ENCODE assay signal across 21 mouse cellular contexts in genomic region chr5:11416691-11417090, GRCm38 (mm10). TPM values are rescaled to one million over a fixed set of nuclear protein-coding genes. Genes with fewer than 3 reads are reported as not detected.
DNase-seq lines count a peak whose midpoint lies in the region; TF ChIP-seq lines count a peak whose summit lies in the region.
"Not testable (repeated sequence)": the region's sequence is repeated elsewhere in the genome, so short reads cannot be mapped to it uniquely, and the experiment has no call there.
"Had no signal": no experiment of that assay in that cellular context is flagged by ENCODE, and none has a peak within 500 bp of the region (broad histone marks: within the 10 kb centered on the region; RNA-seq: fewer than 3 reads in every experiment).

No protein-coding gene starts in this region.

- dilution Hi-C loops in CH12.LX (cut with MboI; ENCODE audit: extremely low pct_ligation_motif_present, extremely low pct_unique_long_range_greater_than_20kb, low sequenced_read_pairs) = not testable (repeated sequence)

- not testable (repeated sequence) for H3K27ac ChIP-seq in CH12.LX (ENCODE audit: insufficient read depth, low read depth); testis, adult 2 months (ENCODE audit: control insufficient read depth, insufficient read depth, low read depth, low read length)

- not testable (repeated sequence) for H3K4me3 ChIP-seq in CH12.LX (replicated peaks in 1 of 3; ENCODE audit: low read depth in 2 of 3, low read length in 2 of 3, poor library complexity in 1 of 3)
- H3K4me3 ChIP-seq in testis, adult 2 months (ENCODE audit: control insufficient read depth, low read depth, low read length) = peak overlapping the region; percentile 15; the same call in 1 of the 2 replicates

- not testable (repeated sequence) for TF ChIP-seq RAD21 in CH12.LX (IDR thresholded peaks at IDR 0.05; ENCODE audit: low read depth, low read length)

- in situ Hi-C loops in CH12.LX (cut with MboI; ENCODE audit: low pct_ligation_motif_present, low pct_unique_long_range_greater_than_20kb, low sequenced_read_pairs) = not testable (repeated sequence)

- H3K36me3 ChIP-seq in CH12.LX (replicated peaks in 1 of 2; ENCODE audit: control insufficient read depth in 1 of 2, insufficient read depth in 1 of 2, low read length in 1 of 2); testis, adult 2 months (ENCODE audit: control insufficient read depth, insufficient read depth, low read length): not testable (repeated sequence)

- not testable (repeated sequence) for H3K9me3 ChIP-seq in CH12.LX (replicated peaks; ENCODE audit: low read length)

- not testable (repeated sequence) for H3K4me2 ChIP-seq in CH12.LX (ENCODE audit: insufficient read depth, low read depth, poor library complexity, severe bottlenecking)

- not testable (repeated sequence) for H3K27me3 ChIP-seq in CH12.LX (replicated peaks); testis, adult 2 months (ENCODE audit: control insufficient read depth, insufficient read depth, low read length)

- TF ChIP-seq CTCF in CH12.LX (conservative IDR thresholded peaks at IDR 0.05 in 1 of 2, IDR thresholded peaks at IDR 0.05 in 1 of 2; ENCODE audit: low read depth in 2 of 2, low read length in 2 of 2); testis, adult 2 months (IDR thresholded peaks at IDR 0.05; ENCODE audit: control insufficient read depth, insufficient read depth, insufficient replicate concordance, low read depth, low read length): not testable (repeated sequence)

- not testable (repeated sequence) for TF ChIP-seq POLR2A in CH12.LX (IDR thresholded peaks at IDR 0.05; ENCODE audit: low read depth, low read length); testis, adult 2 months (IDR thresholded peaks at IDR 0.05; ENCODE audit: control insufficient read depth, low read depth, low read length)

- H3K79me2 ChIP-seq in CH12.LX (replicated peaks; ENCODE audit: control insufficient read depth, extremely low read depth, insufficient read depth, poor library complexity, severe bottlenecking) = not testable (repeated sequence)

- DNase-seq in A20 (ENCODE audit: low read depth, low spot score) (peak; percentile 3), CH12.LX (ENCODE audit: extremely low read depth) (peak; percentile 1)
- DNase-seq in induced T-regulatory cell, adult 2 months (ENCODE audit: low read depth) = peak; percentile 3

- not testable (repeated sequence) for H3K9ac ChIP-seq in CH12.LX (ENCODE audit: insufficient read depth, low read depth)

- not testable (repeated sequence) for H3K4me1 ChIP-seq in CH12.LX (ENCODE audit: control insufficient read depth in 1 of 2, insufficient read depth in 2 of 2); testis, adult 2 months (ENCODE audit: control insufficient read depth, insufficient read depth, low read length)

- TF ChIP-seq EP300 in CH12.LX (IDR thresholded peaks at IDR 0.05; ENCODE audit: low read length) = peak; percentile 51

TF ChIP-seq in CH12.LX, 34 proteins besides CTCF, POLR2A, EP300 and RAD21:
- TF ChIP-seq JUND (conservative IDR thresholded peaks at IDR 0.05; ENCODE audit: low read depth, low read length) = peak; percentile 53
- TF ChIP-seq IRF4 (IDR thresholded peaks at IDR 0.05; ENCODE audit: low read depth, low read length) = peak; percentile 74
- TF ChIP-seq BHLHE40 (IDR thresholded peaks at IDR 0.05; ENCODE audit: low read depth, low read length) = 0 out of 2 replicates have a peak, but pooled peaks have one; percentile 15
- TF ChIP-seq JUN (IDR thresholded peaks at IDR 0.05; ENCODE audit: insufficient read depth, low read depth, low read length) = peak; percentile 71
- TF ChIP-seq TCF12 (IDR thresholded peaks at IDR 0.05; ENCODE audit: low read depth, low read length) = 0 out of 2 replicates have a peak, but pooled peaks have one; percentile 17

RNA-seq across cellular contexts. Expression of gene Gm8897, which starts 0.5 kb away (rescaled TPM):
- 1.4 and 4.6 TPM in 2 replicates for total RNA-seq in CH12.LX (2012; rRNA removed)
- not detected in 2 replicates for total RNA-seq in CH12.LX (2014; rRNA removed)
- 1.1 TPM in 1 of 2 replicates, not detected in the other for polyA plus RNA-seq in CH12.LX (2012; ENCODE audit: insufficient read length, low read depth)
- 7.5 and 8.5 TPM in 2 replicates for polyA plus RNA-seq in testis, adult 2 months (2012; rRNA removed)
- total RNA-seq: adrenal gland, adult 18-20 months; adrenal gland, adult 2 months; adrenal gland, adult 8-10 months; adrenal gland, postnatal 10 days; adrenal gland, postnatal 14 days; adrenal gland, postnatal 25 days; adrenal gland, postnatal 36 days; adrenal gland, postnatal 4 days; ES-E14; MEL had no signal
- polyA plus RNA-seq: activated CD4-positive, CD25-positive, alpha-beta regulatory T cell, adult 4 months; adrenal gland, adult 2 months; brain, embryonic 14.5 days; C2C12; CD4-positive, CD25-positive, alpha-beta regulatory T cell, adult 4 months; cerebellum, adult 2 months; G1E; Patski had no signal
